Mouse (Mus musculus) kidney, adult 2 months (tissue): ENCODE results near the gene Epo.
A peak's percentile ranks its signal among the peaks of the same experiment; 100 is the strongest.

Experiments
- CTCF ChIP-seq: fragments of 200-500 bp; conservative IDR thresholded peaks from 2 replicates; pipeline ENCODE4 v1.5.1; 2011; ENCODE audit warnings: low read depth, mild to moderate bottlenecking, control low read depth, low read length, moderate library complexity, mixed read lengths; ENCODE audit not compliant: insufficient read depth, insufficient read length
- POLR2A ChIP-seq: fragments of 200-500 bp; IDR thresholded peaks from one replicate; pipeline ENCODE4 v1.6.1; 2011; ENCODE audit warnings: low read depth, low read length, control low read depth

- TF ChIP-seq CTCF (peak; percentile 16; the same call in 1 of the 2 replicates), POLR2A (no peak)
Measured at GRCm38 (mm10) chr5:137526192-137526936, 6.7 kb downstream of the Epo start.
